Mouse (Mus musculus) embryonic facial prominence, embryonic 15.5 days (tissue): Measurements from ENCODE around the gene Slc34a1. TPM values are rescaled to one million over a fixed set of nuclear protein-coding genes. Genes with fewer than 3 reads are reported as not detected.
A peak's percentile ranks its signal among the peaks of the same experiment; 100 is the strongest.

Source experiments
- ATAC-seq: fragments of 200-750 bp; cut with Nextera tagmentation; 2 replicates; pipeline ENCODE4 v1.8.0; 2017; ENCODE audit warnings: low read depth, moderate TSS enrichment; ENCODE audit not compliant: insufficient number of reproducible peaks, low FRiP score, low TSS enrichment
- H3K27ac ChIP-seq: fragments of 300-500 bp; sonication (generic); replicated peaks from 2 replicates; pipeline ENCODE4 v1.5.1; 2015; ENCODE audit warnings: mild to moderate bottlenecking, inconsistent platforms
- H3K27me3 ChIP-seq: fragments of 300-500 bp; sonication (generic); 2 replicates; pipeline ENCODE4 v1.6.1; 2015; ENCODE audit warnings: inconsistent platforms
- H3K36me3 ChIP-seq: fragments of 300-500 bp; sonication (generic); 2 replicates; pipeline ENCODE4 v1.6.1; 2015; ENCODE audit warnings: mild to moderate bottlenecking, inconsistent platforms
- H3K4me1 ChIP-seq: fragments of 300-500 bp; sonication (generic); 2 replicates; pipeline ENCODE4 v1.6.1; 2015; ENCODE audit warnings: inconsistent platforms
- H3K4me2 ChIP-seq: fragments of 300-500 bp; sonication (generic); replicated peaks from 2 replicates; pipeline ENCODE4 v1.6.1; 2015; ENCODE audit warnings: mild to moderate bottlenecking, inconsistent platforms
- H3K4me3 ChIP-seq: fragments of 300-500 bp; sonication (generic); replicated peaks from 2 replicates; pipeline ENCODE4 v1.5.1; 2015; ENCODE audit warnings: mild to moderate bottlenecking, inconsistent platforms
- H3K9ac ChIP-seq: fragments of 300-500 bp; sonication (generic); 2 replicates; pipeline ENCODE4 v1.6.1; 2015; ENCODE audit warnings: inconsistent platforms
- H3K9me3 ChIP-seq: fragments of 300-500 bp; sonication (generic); replicated peaks from 2 replicates; pipeline ENCODE4 v1.6.1; 2016; ENCODE audit warnings: inconsistent platforms
- WGBS: fragments of 180-500 bp; shearing (Covaris S2); methylation state at CpG from one replicate; pipeline ENCODE4 v1.1.7; 2015; 5-methylcytosine and 5-hydroxymethylcytosine counted together
- polyA plus RNA-seq: library from polyadenylated mRNA; unstranded; fragments of >200 nt; fragmentation: Nextera tagmentation; extraction: Ambion mirVana; gene quantifications from 2 replicates; pipeline ENCODE4 v1.2.1, GENCODE M21; 2015

Gene Slc34a1
- polyA plus RNA-seq: 0.11 TPM in 1 of 2 replicates, not detected in the other

GRCm38 (mm10) chr13:55398088-55398487, at the start of gene Slc34a1:
Slc34a1 (plus strand) TSS chr13:55398187.
- Histone ChIP-seq H3K27ac (no peak within 1 kb of the TSS), H3K9me3 (no peaks in the 10 kb centered on the region), H3K36me3 (no peaks in the 10 kb centered on the region), H3K27me3 (0 out of 2 replicates have a peak, but pooled peaks cover 3% of the 10 kb centered on the region), H3K4me1 (no peaks in the 10 kb centered on the region), H3K4me2 (no peak within 1 kb of the TSS), H3K9ac (no peak within 1 kb of the TSS), H3K4me3 (no peak within 1 kb of the TSS)
- ATAC-seq: no peak
- WGBS: 79% methylated on average over 1 of the region's 1 CpGs

- Histone ChIP-seq H3K4me1 (peaks cover 18% of the 10 kb centered on the region), H3K4me2 (peak overlapping the region; percentile 67), H3K27me3 (0 out of 2 replicates have a peak, but pooled peaks cover 7% of the 10 kb centered on the region), H3K9me3 (no peaks in the 10 kb centered on the region), H3K36me3 (peaks cover 40% of the 10 kb centered on the region), H3K4me3 (peak overlapping the region; percentile 99), H3K9ac (peak overlapping the region; percentile 2; the same call in 1 of the 2 replicates), H3K27ac (no peak overlapping the region)
- no peak for ATAC-seq
Observed at GRCm38 (mm10) chr13:55361145-55361544, 36.8 kb upstream of the Slc34a1 start.

- 1% methylated on average over 32 of the region's 32 CpGs for WGBS
- peak overlapping the region; percentile 91 for H3K9ac ChIP-seq
- ATAC-seq: peak; percentile 17; the same call in 1 of the 2 replicates
Observed at GRCm38 (mm10) chr13:55361974-55362452, 36.0 kb upstream of the Slc34a1 start.

DNA sequence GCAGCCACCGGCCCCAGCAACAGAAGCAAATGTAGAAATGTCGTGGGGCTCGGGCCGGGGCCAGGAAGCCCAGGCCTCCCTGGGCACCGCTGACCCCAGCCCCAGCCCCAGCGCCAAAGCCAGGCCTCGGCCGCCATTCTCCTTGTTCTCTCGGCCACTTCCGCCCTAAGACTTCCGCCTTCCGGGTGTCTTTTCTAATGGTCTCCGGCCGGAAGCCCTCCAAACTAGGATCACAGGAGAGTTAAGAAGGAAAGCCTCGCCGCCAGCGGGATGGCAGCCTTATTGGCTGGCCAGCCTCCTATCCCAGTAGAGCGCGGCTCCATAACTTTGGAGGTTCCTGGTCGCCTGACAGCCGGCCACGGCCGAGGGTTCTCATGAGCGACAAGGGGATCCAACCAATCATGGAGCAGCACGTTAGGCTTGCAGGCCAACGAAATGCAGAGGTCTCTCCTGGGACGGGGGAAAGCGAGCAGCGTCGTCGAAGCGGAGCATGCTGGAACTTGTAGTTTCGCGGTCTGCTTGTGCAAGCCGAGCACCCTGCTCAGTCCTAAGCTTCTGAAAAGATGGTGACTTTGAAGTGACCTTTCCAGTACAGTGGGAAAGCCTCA, 35.4 kb upstream of the Slc34a1 start, which contains the start of gene Lman2:
TSS of gene Lman2 (minus strand) at position 331 of the 608 bp plus-strand sequence.
- 0 out of 2 replicates have a peak, but pooled peaks cover 7% of the 10 kb centered on the region for H3K27me3 ChIP-seq
- peak within 1 kb of the TSS; percentile 91 for H3K9ac ChIP-seq
- H3K27ac ChIP-seq: peak within 1 kb of the TSS; percentile 97
- peak within 1 kb of the TSS; percentile 67 for H3K4me2 ChIP-seq
- ATAC-seq: peak; percentile 98
- peaks cover 18% of the 10 kb centered on the region for H3K4me1 ChIP-seq
- whole genome bisulfite sequencing: under 1% methylated on average over 35 of the region's 35 CpGs
- H3K9me3 ChIP-seq: no peaks in the 10 kb centered on the region
- H3K36me3 ChIP-seq: peaks cover 31% of the 10 kb centered on the region
- H3K4me3 ChIP-seq: peak within 1 kb of the TSS; percentile 99

More at GRCm38 (mm10) chr13:55361974-55362452, 36.0 kb upstream of the Slc34a1 start:
- Histone ChIP-seq H3K27ac (peak overlapping the region; percentile 97), H3K4me1 (peaks cover 18% of the 10 kb centered on the region), H3K36me3 (peaks cover 36% of the 10 kb centered on the region), H3K4me2 (peak overlapping the region; percentile 67), H3K9me3 (no peaks in the 10 kb centered on the region), H3K4me3 (peak overlapping the region; percentile 99), H3K27me3 (0 out of 2 replicates have a peak, but pooled peaks cover 7% of the 10 kb centered on the region)

DNA sequence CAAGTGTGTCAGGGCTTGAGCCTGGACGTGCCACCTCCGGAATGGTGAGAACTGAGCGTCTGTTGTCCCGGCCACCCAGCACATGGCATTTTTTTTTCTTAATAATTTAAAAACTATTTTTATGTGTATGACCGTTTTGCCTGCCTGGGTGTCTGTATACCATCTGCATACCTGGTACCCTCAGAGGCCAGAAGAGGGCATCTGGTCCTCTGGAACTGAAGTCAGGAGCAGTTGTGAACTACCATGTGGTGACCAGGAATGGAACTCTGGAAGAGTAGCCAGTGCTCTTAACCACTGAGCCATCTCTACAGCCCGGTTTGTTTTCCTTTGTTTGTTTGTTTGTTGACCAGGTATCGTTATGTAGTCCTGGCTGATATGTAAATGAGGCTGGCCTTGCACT, 29.6 kb upstream of the Slc34a1 start:
- 72% methylated on average over 7 of the region's 7 CpGs for WGBS
- Histone ChIP-seq H3K27ac (no peak overlapping the region), H3K27me3 (peaks cover 8% of the 10 kb centered on the region; the same call in 1 of the 2 replicates), H3K9ac (no peak overlapping the region), H3K9me3 (no peaks in the 10 kb centered on the region), H3K4me3 (no peak overlapping the region), H3K4me1 (peaks cover 5% of the 10 kb centered on the region; the same call in 1 of the 2 replicates), H3K36me3 (no peaks in the 10 kb centered on the region), H3K4me2 (no peak overlapping the region)
- ATAC-seq: no peak

DNA sequence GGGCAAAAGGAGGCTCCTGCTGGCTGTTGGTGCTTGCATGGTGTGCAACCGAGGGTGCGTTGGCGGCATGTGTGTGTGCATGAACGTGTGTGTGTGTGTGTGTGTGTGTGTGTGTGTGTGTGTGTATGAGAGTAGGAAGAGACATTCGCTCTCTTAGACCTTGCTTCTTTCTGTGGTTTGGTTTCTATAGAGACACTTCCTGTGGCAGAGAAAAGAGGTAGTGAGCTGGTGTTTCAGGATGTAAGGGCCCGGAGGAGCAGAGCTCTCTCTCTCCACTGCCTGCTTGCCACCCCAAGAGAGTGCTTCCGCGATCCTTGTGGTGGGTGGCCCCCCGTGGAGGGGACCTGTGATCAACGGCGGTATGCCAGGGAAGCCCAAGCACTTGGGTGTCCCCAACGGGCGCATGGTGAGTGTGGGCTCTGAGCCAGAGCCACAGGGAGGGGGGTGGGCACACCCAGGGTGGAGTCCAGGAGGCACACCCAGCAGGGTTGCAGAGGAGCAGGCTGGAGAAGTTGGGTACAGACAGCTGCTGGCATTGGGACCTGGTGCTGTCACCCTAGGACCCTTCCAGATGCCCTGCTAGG, 28.4 kb upstream of the Slc34a1 start, which contains the start of gene Rgs14:
TSS of gene Rgs14 (plus strand) at position 202 of the 584 bp plus-strand sequence.
- no peaks in the 10 kb centered on the region for H3K36me3 ChIP-seq
- peaks cover 11% of the 10 kb centered on the region; the same call in 1 of the 2 replicates for H3K27me3 ChIP-seq
- no peak within 1 kb of the TSS for H3K27ac ChIP-seq
- WGBS: 57% methylated on average over 13 of the region's 13 CpGs
- peak within 1 kb of the TSS; percentile 15; the same call in 1 of the 2 replicates for H3K4me2 ChIP-seq
- H3K9ac ChIP-seq: no peak within 1 kb of the TSS
- H3K4me3 ChIP-seq: 0 out of 2 replicates have a peak within 1 kb of the TSS, but pooled peaks have one; percentile 6
- ATAC-seq: no peak; the same call in 1 of the 2 replicates
- peaks cover 5% of the 10 kb centered on the region; the same call in 1 of the 2 replicates for H3K4me1 ChIP-seq
- no peaks in the 10 kb centered on the region for H3K9me3 ChIP-seq

- H3K27ac ChIP-seq: no peak overlapping the region
- peaks cover 6% of the 10 kb centered on the region for H3K27me3 ChIP-seq
Observed at GRCm38 (mm10) chr13:55370234-55370633, 27.8 kb upstream of the Slc34a1 start.

GRCm38 (mm10) chr13:55371007-55371681, 26.8 kb upstream of the Slc34a1 start:
- Histone ChIP-seq H3K9ac (no peak overlapping the region), H3K4me3 (no peak overlapping the region), H3K4me2 (no peak overlapping the region), H3K36me3 (no peaks in the 10 kb centered on the region), H3K9me3 (no peaks in the 10 kb centered on the region), H3K27ac (no peak overlapping the region), H3K4me1 (peaks cover 5% of the 10 kb centered on the region; the same call in 1 of the 2 replicates), H3K27me3 (peaks cover 10% of the 10 kb centered on the region)
- ATAC-seq: no peak
- WGBS: 51% methylated on average over 8 of the region's 8 CpGs

More at GRCm38 (mm10) chr13:55370234-55370633, 27.8 kb upstream of the Slc34a1 start:
- H3K36me3 ChIP-seq: no peaks in the 10 kb centered on the region
- peaks cover 5% of the 10 kb centered on the region; the same call in 1 of the 2 replicates for H3K4me1 ChIP-seq
- no peak for ATAC-seq
- H3K4me3 ChIP-seq: no peak overlapping the region
- H3K4me2 ChIP-seq: no peak overlapping the region; the same call in 1 of the 2 replicates
- H3K9ac ChIP-seq: no peak overlapping the region
- H3K9me3 ChIP-seq: no peaks in the 10 kb centered on the region
- 61% methylated on average over 3 of the region's 3 CpGs for WGBS

GRCm38 (mm10) chr13:55371740-55372139, 26.2 kb upstream of the Slc34a1 start:
- Histone ChIP-seq H3K9ac (no peak overlapping the region), H3K27me3 (peaks cover 10% of the 10 kb centered on the region), H3K9me3 (no peaks in the 10 kb centered on the region), H3K4me2 (no peak overlapping the region), H3K36me3 (no peaks in the 10 kb centered on the region), H3K27ac (no peak overlapping the region), H3K4me1 (peaks cover 5% of the 10 kb centered on the region; the same call in 1 of the 2 replicates), H3K4me3 (no peak overlapping the region)
- 37% methylated on average over 5 of the region's 5 CpGs for WGBS
- ATAC-seq: no peak

- H3K4me3 ChIP-seq: no peak overlapping the region
- ATAC-seq: no peak
- no peak overlapping the region for H3K4me2 ChIP-seq
- H3K27ac ChIP-seq: no peak overlapping the region
- H3K36me3 ChIP-seq: no peaks in the 10 kb centered on the region
- peaks cover 8% of the 10 kb centered on the region; the same call in 1 of the 2 replicates for H3K4me1 ChIP-seq
- H3K9me3 ChIP-seq: no peaks in the 10 kb centered on the region
- peaks cover 26% of the 10 kb centered on the region for H3K27me3 ChIP-seq
- 63% methylated on average over 6 of the region's 6 CpGs for WGBS
- no peak overlapping the region for H3K9ac ChIP-seq
Observed at GRCm38 (mm10) chr13:55374206-55374924, 23.6 kb upstream of the Slc34a1 start.
